Mouse (Mus musculus) CD4-positive naive resting alpha-beta T cell, adult 57 days (primary cell): ENCODE data around the gene Pgrmc1. TPM values are rescaled to one million over a fixed set of nuclear protein-coding genes. Genes with fewer than 3 reads are reported as not detected.

ENCODE experiments used
- total RNA-seq: library from RNA; stranded (reverse); gene quantifications from one replicate; pipeline ENCODE4 v1.2.4, GENCODE M21; 2023

The Pgrmc1 gene
- 54.6 TPM for total RNA-seq

GRCm38 (mm10) chrX:36597707-36598389 is at the start of gene Pgrmc1:
TSS of gene Pgrmc1 (plus strand) at chrX:36598206.

GRCm38 (mm10) chrX:36644657-36645551 is 46.9 kb downstream of the Pgrmc1 start, which contains the start of gene Akap17b:
TSS of gene Akap17b (minus strand) at chrX:36645395.

Other genes starting within 250 kb of the Pgrmc1 start
- not detected for gene Gm6268, start 196.9 kb upstream of the Pgrmc1 start, total RNA-seq
- gene Gm14569, start 106.4 kb upstream of the Pgrmc1 start, total RNA-seq = not detected
- 3.8 TPM for gene Akap17b, start 47.2 kb downstream of the Pgrmc1 start, total RNA-seq
- gene Slc25a43, start 145.5 kb downstream of the Pgrmc1 start, total RNA-seq = not detected
- 326 TPM for gene Slc25a5, start 197.4 kb downstream of the Pgrmc1 start, total RNA-seq